Mouse (Mus musculus): ENCODE results near the gene Ltbp1.

The Ltbp1 gene

GRCm38 (mm10) chr17:75177920-75178867 is 172.8 kb downstream of the Ltbp1 start:
- DNase-seq (ENCODE audit: low read depth, low spot score) = no peak

- no peak for DNase-seq (ENCODE audit: low read depth, low spot score)
Measured at GRCm38 (mm10) chr17:75179001-75179400, 173.6 kb downstream of the Ltbp1 start.

- no peak for DNase-seq (ENCODE audit: low read depth, low spot score)
Measured at GRCm38 (mm10) chr17:75180301-75180700, 174.9 kb downstream of the Ltbp1 start.

GRCm38 (mm10) chr17:75180956-75181588 is 175.7 kb downstream of the Ltbp1 start:
- no peak for DNase-seq (ENCODE audit: low read depth, low spot score)

- no peak for DNase-seq (ENCODE audit: low read depth, low spot score)
Measured at GRCm38 (mm10) chr17:75182319-75183001, 177.1 kb downstream of the Ltbp1 start.

GRCm38 (mm10) chr17:75186732-75187509 is 181.6 kb downstream of the Ltbp1 start:
- DNase-seq (ENCODE audit: low read depth, low spot score) = no peak

- DNase-seq (ENCODE audit: low read depth, low spot score) = no peak
Measured at GRCm38 (mm10) chr17:75196952-75197351, 191.6 kb downstream of the Ltbp1 start.

- DNase-seq (ENCODE audit: low read depth, low spot score) = no peak
Measured at GRCm38 (mm10) chr17:75198767-75199166, 193.4 kb downstream of the Ltbp1 start.

- no peak for DNase-seq (ENCODE audit: low read depth, low spot score)
Measured at GRCm38 (mm10) chr17:75199694-75200093, 194.3 kb downstream of the Ltbp1 start.

GRCm38 (mm10) chr17:75202314-75202713 is 196.9 kb downstream of the Ltbp1 start:
- no peak for DNase-seq (ENCODE audit: low read depth, low spot score)

GRCm38 (mm10) chr17:75204065-75204464 is 198.7 kb downstream of the Ltbp1 start:
- DNase-seq (ENCODE audit: low read depth, low spot score) = no peak

- no peak for DNase-seq (ENCODE audit: low read depth, low spot score)
Measured at GRCm38 (mm10) chr17:75206281-75206680, 200.9 kb downstream of the Ltbp1 start.

GRCm38 (mm10) chr17:75208164-75208698 is 202.9 kb downstream of the Ltbp1 start:
- DNase-seq (ENCODE audit: low read depth, low spot score) = no peak

GRCm38 (mm10) chr17:75210526-75210925 is 205.2 kb downstream of the Ltbp1 start:
- DNase-seq (ENCODE audit: low read depth, low spot score) = no peak

GRCm38 (mm10) chr17:75216362-75216761 is 211.0 kb downstream of the Ltbp1 start:
- DNase-seq (ENCODE audit: low read depth, low spot score) = no peak

GRCm38 (mm10) chr17:75218700-75219099 is 213.3 kb downstream of the Ltbp1 start:
- no peak for DNase-seq (ENCODE audit: low read depth, low spot score)

- no peak for DNase-seq (ENCODE audit: low read depth, low spot score)
Measured at GRCm38 (mm10) chr17:75228321-75228720, 223.0 kb downstream of the Ltbp1 start.

GRCm38 (mm10) chr17:75233206-75233605 is 227.8 kb downstream of the Ltbp1 start:
- no peak for DNase-seq (ENCODE audit: low read depth, low spot score)

GRCm38 (mm10) chr17:75233923-75234322 is 228.6 kb downstream of the Ltbp1 start:
- DNase-seq (ENCODE audit: low read depth, low spot score) = no peak

- DNase-seq (ENCODE audit: low read depth, low spot score) = peak; percentile 28
Measured at GRCm38 (mm10) chr17:75235781-75236180, 230.4 kb downstream of the Ltbp1 start.

- DNase-seq (ENCODE audit: low read depth, low spot score) = peak; percentile 47
Measured at GRCm38 (mm10) chr17:75236543-75236942, 231.2 kb downstream of the Ltbp1 start.
